Mouse (Mus musculus) intestine, postnatal 0 days (tissue): ENCODE measurements around the gene Abt1. TPM values are rescaled to one million over a fixed set of nuclear protein-coding genes. Genes with fewer than 3 reads are reported as not detected.

Experiments
- ATAC-seq: fragments of 200-750 bp; cut with Nextera tagmentation; 2 replicates; pipeline ENCODE4 v1.8.0; 2017; ENCODE audit warnings: mild to moderate bottlenecking, moderate TSS enrichment, moderate library complexity
- H3K27ac ChIP-seq: fragments of 300-500 bp; sonication (generic); 2 replicates; pipeline ENCODE4 v1.5.1; 2014; ENCODE audit warnings: mild to moderate bottlenecking, low read depth, low read length, moderate library complexity
- H3K27me3 ChIP-seq: fragments of 300-500 bp; sonication (generic); replicated peaks from 2 replicates; pipeline ENCODE4 v1.6.1; 2014; ENCODE audit warnings: low read length, mixed read lengths; ENCODE audit not compliant: control insufficient read depth, insufficient read depth
- H3K36me3 ChIP-seq: fragments of 300-500 bp; sonication (generic); 2 replicates; pipeline ENCODE4 v1.6.1; 2014; ENCODE audit warnings: mild to moderate bottlenecking, moderate library complexity; ENCODE audit not compliant: control insufficient read depth, insufficient read depth
- H3K4me1 ChIP-seq: fragments of 300-500 bp; sonication (generic); replicated peaks from 2 replicates; pipeline ENCODE4 v1.6.1; 2014; ENCODE audit warnings: antibody characterized with exemption, low read length, mixed read lengths; ENCODE audit not compliant: control insufficient read depth, insufficient read depth
- H3K4me2 ChIP-seq: fragments of 300-500 bp; sonication (generic); replicated peaks from 2 replicates; pipeline ENCODE4 v1.6.1; 2014; ENCODE audit warnings: low read depth, mild to moderate bottlenecking, moderate library complexity
- H3K4me3 ChIP-seq: fragments of 300-500 bp; sonication (generic); 2 replicates; pipeline ENCODE4 v1.5.1; 2014; ENCODE audit warnings: low read depth, low read length
- H3K9ac ChIP-seq: fragments of 300-500 bp; sonication (generic); 2 replicates; pipeline ENCODE4 v1.6.1; 2014; ENCODE audit warnings: mild to moderate bottlenecking, low read depth, low read length
- H3K9me3 ChIP-seq: fragments of 300-500 bp; sonication (generic); 2 replicates; pipeline ENCODE4 v1.6.1; 2016; ENCODE audit warnings: mixed run types; ENCODE audit not compliant: control insufficient read depth
- CTCF ChIP-seq: sonication (generic); IDR thresholded peaks from 2 replicates; pipeline ENCODE4 v1.5.1; 2016; ENCODE audit warnings: low read depth, mild to moderate bottlenecking, control low read depth, antibody characterized with exemption, moderate library complexity
- WGBS: fragments of 180-500 bp; shearing (Covaris S2); extraction: QIAGEN DNeasy Blood & Tissue Kit; methylation state at CpG from one replicate; pipeline ENCODE4 v1.1.7; 2014; 5-methylcytosine and 5-hydroxymethylcytosine counted together
- polyA plus RNA-seq: library from polyadenylated mRNA; unstranded; fragments of >200 nt; fragmentation: Nextera tagmentation; extraction: Ambion mirVana; gene quantifications from 2 replicates; pipeline ENCODE4 v1.2.1, GENCODE M21; 2015

Abt1 gene
- polyA plus RNA-seq, 1 experiment from 2014 or later = 5.1 TPM

- peak overlapping the region; percentile 71 for H3K4me2 ChIP-seq
- no peaks in the 10 kb centered on the region for H3K27me3 ChIP-seq
- peak overlapping the region; percentile 66 for H3K4me3 ChIP-seq
- no peaks in the 10 kb centered on the region for H3K4me1 ChIP-seq
- WGBS = under 1% methylated on average over 15 of the region's 15 CpGs
- peak; percentile 61 for ATAC-seq
- no peaks in the 10 kb centered on the region for H3K9me3 ChIP-seq
- H3K9ac ChIP-seq = peak overlapping the region; percentile 57
- TF ChIP-seq CTCF = no peak
- peak overlapping the region; percentile 90 for H3K27ac ChIP-seq
- no peaks in the 10 kb centered on the region for H3K36me3 ChIP-seq
Measured at GRCm38 (mm10) chr13:23431351-23431771, 7.7 kb upstream of the Abt1 start.

GRCm38 (mm10) chr13:23430734-23431133 is 7.1 kb upstream of the Abt1 start:
- Histone ChIP-seq H3K9ac (peak overlapping the region; percentile 57), H3K4me2 (peak overlapping the region; percentile 71), H3K4me3 (peak overlapping the region; percentile 66), H3K27me3 (no peaks in the 10 kb centered on the region), H3K4me1 (no peaks in the 10 kb centered on the region), H3K9me3 (no peaks in the 10 kb centered on the region), H3K36me3 (no peaks in the 10 kb centered on the region), H3K27ac (peak overlapping the region; percentile 90)
- peak; percentile 76 for TF ChIP-seq CTCF
- WGBS = 1% methylated on average over 17 of the region's 17 CpGs
- peak; percentile 49 for ATAC-seq

GRCm38 (mm10) chr13:23429771-23430380 is 6.2 kb upstream of the Abt1 start:
- Histone ChIP-seq H3K27me3 (no peaks in the 10 kb centered on the region), H3K9ac (peak overlapping the region; percentile 57; the same call in 1 of the 2 replicates), H3K4me3 (peak overlapping the region; percentile 66), H3K27ac (no peak overlapping the region), H3K9me3 (no peaks in the 10 kb centered on the region), H3K4me2 (peak overlapping the region; percentile 71), H3K4me1 (no peaks in the 10 kb centered on the region), H3K36me3 (no peaks in the 10 kb centered on the region)
- no peak for TF ChIP-seq CTCF
- 32% methylated on average over 10 of the region's 10 CpGs for WGBS
- no peak for ATAC-seq

GRCm38 (mm10) chr13:23428166-23428993 is 4.7 kb upstream of the Abt1 start:
- H3K9me3 ChIP-seq = no peaks in the 10 kb centered on the region
- H3K4me2 ChIP-seq = no peak overlapping the region
- no peaks in the 10 kb centered on the region for H3K27me3 ChIP-seq
- ATAC-seq = no peak
- 62% methylated on average over 16 of the region's 16 CpGs for WGBS
- H3K36me3 ChIP-seq = no peaks in the 10 kb centered on the region
- no peak for TF ChIP-seq CTCF
- no peak overlapping the region for H3K27ac ChIP-seq
- no peaks in the 10 kb centered on the region for H3K4me1 ChIP-seq
- H3K9ac ChIP-seq = no peak overlapping the region
- no peak overlapping the region for H3K4me3 ChIP-seq

- H3K4me2 ChIP-seq = no peak overlapping the region
- no peak overlapping the region for H3K4me3 ChIP-seq
- H3K27me3 ChIP-seq = no peaks in the 10 kb centered on the region
- H3K9ac ChIP-seq = no peak overlapping the region
- no peak for ATAC-seq
- H3K9me3 ChIP-seq = no peaks in the 10 kb centered on the region
- no peak overlapping the region for H3K27ac ChIP-seq
- H3K4me1 ChIP-seq = no peaks in the 10 kb centered on the region
- TF ChIP-seq CTCF = no peak
- peaks cover under 1% of the 10 kb centered on the region; the same call in 1 of the 2 replicates for H3K36me3 ChIP-seq
- 71% methylated on average over 10 of the region's 10 CpGs for WGBS
Measured at GRCm38 (mm10) chr13:23427401-23427910, 3.8 kb upstream of the Abt1 start.

GRCm38 (mm10) chr13:23426922-23427321 is 3.3 kb upstream of the Abt1 start:
- ATAC-seq = no peak
- Histone ChIP-seq H3K4me2 (no peak overlapping the region), H3K9ac (no peak overlapping the region), H3K27ac (no peak overlapping the region), H3K27me3 (no peaks in the 10 kb centered on the region), H3K4me3 (no peak overlapping the region), H3K9me3 (no peaks in the 10 kb centered on the region), H3K36me3 (peaks cover 6% of the 10 kb centered on the region; the same call in 1 of the 2 replicates), H3K4me1 (no peaks in the 10 kb centered on the region)
- TF ChIP-seq CTCF = no peak
- WGBS = 27% methylated on average over 14 of the region's 14 CpGs
